In the genomic region with DNA sequence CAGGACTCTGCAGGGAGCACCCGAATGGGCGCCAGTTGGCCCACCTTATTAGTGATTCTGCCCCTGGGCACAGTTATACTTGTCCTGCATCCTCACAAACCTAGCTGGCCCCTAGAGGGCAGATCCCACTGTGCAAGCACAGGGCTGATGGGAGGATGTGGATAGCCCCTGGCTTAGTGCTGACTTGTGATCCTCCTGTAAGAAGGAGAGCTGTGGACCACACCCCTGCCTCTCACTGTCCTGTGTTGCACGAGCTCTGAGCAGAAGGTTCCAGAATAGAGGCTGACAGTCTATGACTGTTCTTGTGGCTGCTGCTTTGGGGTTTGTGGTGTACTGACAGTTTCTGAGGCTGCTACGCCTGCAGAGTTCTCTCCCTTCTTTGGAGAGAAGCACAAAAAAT, we compare ENCODE assay signal across 15 mouse cellular contexts. TPM values are rescaled to one million over a fixed set of nuclear protein-coding genes. Genes with fewer than 3 reads are reported as not detected.
DNase-seq lines count a peak whose midpoint lies in the region; ATAC-seq lines count a peak whose summit lies in the region.
"Had no signal": no experiment of that assay in that cellular context is flagged by ENCODE, and none has a peak within 500 bp of the region (broad histone marks: within the 10 kb centered on the region; RNA-seq: fewer than 3 reads in every experiment).

No protein-coding gene starts in this region.

- peaks cover 100% of the 10 kb centered on the region for H3K36me3 ChIP-seq in megakaryocyte, embryonic 14.5 days (replicated peaks; ENCODE audit: low read length)
- H3K36me3 ChIP-seq in intestine, embryonic 15.5 days = no peaks in the 10 kb centered on the region
- H3K36me3 ChIP-seq: midbrain, embryonic 12.5 days; neural tube, embryonic 13.5 days had no signal

- peaks cover 99% of the 10 kb centered on the region for H3K4me1 ChIP-seq in megakaryocyte, embryonic 14.5 days
- H3K4me1 ChIP-seq in intestine, embryonic 15.5 days (replicated peaks) = peaks cover 19% of the 10 kb centered on the region
- H3K4me1 ChIP-seq: midbrain, embryonic 12.5 days had no signal

- WGBS in intestine, embryonic 15.5 days = 85% methylated on average over 4 of the region's 4 CpGs

- ATAC-seq in frontal cortex, adult (ENCODE audit: low TSS enrichment) = peak; percentile 18; the same call in 1 of the 2 replicates
- ATAC-seq in megakaryocyte, adult 5-6 weeks (ENCODE audit: poor library complexity, severe bottlenecking) = no peak; the same call in 1 of the 2 replicates
- ATAC-seq in intestine, embryonic 15.5 days = no peak

- 0 out of 2 replicates have a peak overlapping the region, but pooled peaks have one; percentile 3 for H3K27ac ChIP-seq in intestine, embryonic 15.5 days
- H3K27ac ChIP-seq: hindbrain, embryonic 12.5 days; midbrain, embryonic 12.5 days; neural tube, embryonic 13.5 days had no signal

- no peaks in the 10 kb centered on the region for H3K9me3 ChIP-seq in megakaryocyte, embryonic 14.5 days
- H3K9me3 ChIP-seq in intestine, embryonic 15.5 days = no peaks in the 10 kb centered on the region
- H3K9me3 ChIP-seq: hindbrain, embryonic 12.5 days; midbrain, embryonic 12.5 days; neural tube, embryonic 13.5 days had no signal

- H3K9ac ChIP-seq in intestine, embryonic 15.5 days = no peak overlapping the region
- H3K9ac ChIP-seq: hindbrain, embryonic 12.5 days; midbrain, embryonic 12.5 days; neural tube, embryonic 13.5 days had no signal

- no peak for DNase-seq in frontal cortex, postnatal 10 days (ENCODE audit: low spot score in 2 of 2)
- DNase-seq in natural killer cell, adult 2 months (ENCODE audit: low spot score in 2 of 2) = peak; percentile 54 to 69
- DNase-seq in embryo, embryonic 10.5 days (ENCODE audit: low spot score) = no peak
- DNase-seq in lung, postnatal 14 days = no peak
- DNase-seq: cerebellum, postnatal 10 days; heart, adult 18-20 months; kidney, postnatal 14 days; right cerebral cortex, postnatal 14 days had no signal

- H3K4me2 ChIP-seq in intestine, embryonic 15.5 days (replicated peaks) = no peak overlapping the region
- H3K4me2 ChIP-seq: hindbrain, embryonic 12.5 days; midbrain, embryonic 12.5 days; neural tube, embryonic 13.5 days had no signal

- H3K4me3 ChIP-seq in megakaryocyte, embryonic 14.5 days (replicated peaks) = peak overlapping the region; percentile 60
- no peak overlapping the region for H3K4me3 ChIP-seq in intestine, embryonic 15.5 days (replicated peaks)
- H3K4me3 ChIP-seq: hindbrain, embryonic 12.5 days; midbrain, embryonic 12.5 days; neural tube, embryonic 13.5 days had no signal

- no peaks in the 10 kb centered on the region for H3K27me3 ChIP-seq in megakaryocyte, embryonic 14.5 days (replicated peaks)
- no peaks in the 10 kb centered on the region for H3K27me3 ChIP-seq in intestine, embryonic 15.5 days (replicated peaks)
- H3K27me3 ChIP-seq: hindbrain, embryonic 12.5 days; midbrain, embryonic 12.5 days; neural tube, embryonic 13.5 days had no signal

RNA-seq across cellular contexts. Expression of a gene that starts 24.5 kb away (rescaled TPM):
- 30.3 and 35.0 TPM in 2 replicates for polyA plus RNA-seq in megakaryocyte, embryonic 14.5 days (2012; ENCODE audit: insufficient read depth, low replicate concordance)
- total RNA-seq in megakaryocyte, adult 5-6 weeks (2015) = 11.3 and 11.7 TPM in 2 replicates
- total RNA-seq in megakaryocyte, adult 5-6 weeks (2017) = 11.6 and 14.5 TPM in 2 replicates
- 25.5 and 26.2 TPM in 2 replicates for polyA plus RNA-seq in intestine, embryonic 15.5 days (2015; fragmentation: Nextera tagmentation; extraction: Ambion mirVana)

RNA-seq across cellular contexts. Expression of a gene that starts 25.2 kb away (rescaled TPM):
- polyA plus RNA-seq in megakaryocyte, embryonic 14.5 days (2012; ENCODE audit: insufficient read depth, low replicate concordance) = 299 and 479 TPM in 2 replicates
- total RNA-seq in megakaryocyte, adult 5-6 weeks (2015) = 52.1 and 57.5 TPM in 2 replicates
- 69.2 and 77.0 TPM in 2 replicates for total RNA-seq in megakaryocyte, adult 5-6 weeks (2017)
- 43.1 and 45.3 TPM in 2 replicates for polyA plus RNA-seq in intestine, embryonic 15.5 days (2015; fragmentation: Nextera tagmentation; extraction: Ambion mirVana)

RNA-seq across cellular contexts. Expression of a gene that starts 41.1 kb away (rescaled TPM):
- 23.5 and 26.3 TPM in 2 replicates for polyA plus RNA-seq in megakaryocyte, embryonic 14.5 days (2012; ENCODE audit: insufficient read depth, low replicate concordance)
- total RNA-seq in megakaryocyte, adult 5-6 weeks (2015) = 31.2 and 35.1 TPM in 2 replicates
- total RNA-seq in megakaryocyte, adult 5-6 weeks (2017) = 20.7 and 21.7 TPM in 2 replicates
- 32.2 and 35.4 TPM in 2 replicates for polyA plus RNA-seq in intestine, embryonic 15.5 days (2015; fragmentation: Nextera tagmentation; extraction: Ambion mirVana)

RNA-seq across cellular contexts. Expression of a gene that starts 41.2 kb away (rescaled TPM):
- polyA plus RNA-seq in megakaryocyte, embryonic 14.5 days (2012; ENCODE audit: insufficient read depth, low replicate concordance) = 214 and 827 TPM in 2 replicates
- total RNA-seq in megakaryocyte, adult 5-6 weeks (2015) = 14.7 and 18.8 TPM in 2 replicates
- 13.4 and 14.9 TPM in 2 replicates for total RNA-seq in megakaryocyte, adult 5-6 weeks (2017)
- polyA plus RNA-seq in intestine, embryonic 15.5 days (2015; fragmentation: Nextera tagmentation; extraction: Ambion mirVana) = 38.7 and 41.8 TPM in 2 replicates

RNA-seq across cellular contexts. Expression of a gene that starts 46.1 kb away (rescaled TPM):
- 0.25 and 3.6 TPM in 2 replicates for polyA plus RNA-seq in megakaryocyte, embryonic 14.5 days (2012; ENCODE audit: insufficient read depth, low replicate concordance)
- 2.4 and 4.2 TPM in 2 replicates for total RNA-seq in megakaryocyte, adult 5-6 weeks (2015)
- 1.2 and 2.3 TPM in 2 replicates for total RNA-seq in megakaryocyte, adult 5-6 weeks (2017)
- 1.9 and 2.4 TPM in 2 replicates for polyA plus RNA-seq in intestine, embryonic 15.5 days (2015; fragmentation: Nextera tagmentation; extraction: Ambion mirVana)

Comparison
In these comparisons a context has a peak if more than half of its experiments do, and no peak if none do; other contexts are left out.
1. DNase-seq: peak in natural killer cell, adult 2 months (2 of 2); none in frontal cortex, postnatal 10 days (0 of 2), embryo, embryonic 10.5 days (single experiment) and lung, postnatal 14 days (single experiment).